Mouse (Mus musculus): Measurements from ENCODE around the gene Ces1e.
"Not testable (repeated sequence)": the region's sequence is repeated elsewhere in the genome, so short reads cannot be mapped to it uniquely, and the experiment has no call there.

The Ces1e gene

DNA sequence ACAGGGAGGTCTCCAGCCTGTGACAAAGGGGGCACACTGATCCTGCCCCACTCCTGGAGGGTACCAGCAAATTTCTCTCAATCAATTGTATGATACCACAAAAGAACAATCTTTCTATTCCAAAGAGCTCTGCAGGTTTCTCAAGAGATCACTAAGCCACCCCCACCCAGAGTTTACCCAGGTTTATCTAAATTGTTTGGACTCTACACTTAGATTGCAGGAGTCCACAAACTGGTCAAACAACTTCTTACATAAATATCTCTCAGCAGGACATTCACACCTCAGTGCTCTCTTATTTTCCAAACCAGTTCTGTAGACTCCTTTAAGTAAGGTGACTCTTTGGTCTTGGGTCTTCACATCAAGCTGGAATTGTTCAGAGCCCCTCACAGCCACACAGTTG lies at the start of gene Ces1e:
TSS of gene Ces1e (minus strand) at position 174 of the 400 bp plus-strand sequence.
- no peak for DNase-seq (ENCODE audit: low read depth, low spot score)

DNA sequence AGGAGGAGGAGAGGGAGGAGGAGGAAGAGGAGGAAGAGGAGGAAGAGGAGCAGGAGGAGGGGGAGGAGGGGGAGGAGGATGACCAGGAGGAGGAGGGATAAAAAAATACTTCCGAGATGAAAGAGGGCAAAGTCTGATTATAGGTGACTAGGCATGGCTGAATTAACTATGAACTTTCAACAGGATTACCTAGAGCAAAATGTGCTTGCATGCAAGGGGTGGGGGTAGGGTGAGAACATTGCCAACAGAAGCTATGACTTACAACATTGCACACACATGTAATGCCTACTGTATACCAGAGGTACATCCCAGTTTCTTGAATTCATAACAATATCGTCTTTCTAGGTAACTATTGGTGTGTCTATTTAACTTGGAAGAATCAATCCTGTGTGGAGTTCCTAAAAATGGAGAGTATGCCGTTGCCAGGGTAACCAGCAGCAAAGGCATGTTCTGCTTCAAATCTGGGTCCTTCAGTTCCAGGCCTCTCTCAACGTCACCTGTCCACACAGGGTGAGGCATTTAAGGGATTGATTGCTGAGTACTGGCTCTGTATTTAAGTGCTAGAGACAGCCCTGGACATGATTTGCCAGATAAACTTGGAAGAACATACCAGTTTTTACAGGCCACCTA lies 48.9 kb upstream of the Ces1e start:
- DNase-seq (ENCODE audit: low read depth, low spot score) = no peak

DNA sequence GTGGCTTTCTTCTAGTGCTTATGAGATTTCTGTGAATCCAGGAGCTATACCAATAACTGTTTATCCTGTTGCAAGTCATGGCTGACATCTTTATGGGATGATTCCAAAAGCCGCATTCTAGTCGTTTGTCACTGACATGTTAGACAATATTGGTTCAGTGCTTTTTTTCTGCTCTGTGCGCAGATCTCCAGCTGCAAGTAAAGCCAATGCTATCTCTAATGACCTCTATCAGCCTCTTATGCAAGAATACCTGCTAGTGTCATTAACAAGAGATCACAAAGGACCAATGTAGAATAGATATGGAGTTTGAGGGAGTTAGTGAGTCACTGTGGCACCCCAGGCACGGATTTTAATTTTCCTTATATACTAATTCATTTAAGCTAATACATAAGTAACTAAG lies 45.2 kb upstream of the Ces1e start:
- DNase-seq (ENCODE audit: low read depth, low spot score) = no peak

DNA sequence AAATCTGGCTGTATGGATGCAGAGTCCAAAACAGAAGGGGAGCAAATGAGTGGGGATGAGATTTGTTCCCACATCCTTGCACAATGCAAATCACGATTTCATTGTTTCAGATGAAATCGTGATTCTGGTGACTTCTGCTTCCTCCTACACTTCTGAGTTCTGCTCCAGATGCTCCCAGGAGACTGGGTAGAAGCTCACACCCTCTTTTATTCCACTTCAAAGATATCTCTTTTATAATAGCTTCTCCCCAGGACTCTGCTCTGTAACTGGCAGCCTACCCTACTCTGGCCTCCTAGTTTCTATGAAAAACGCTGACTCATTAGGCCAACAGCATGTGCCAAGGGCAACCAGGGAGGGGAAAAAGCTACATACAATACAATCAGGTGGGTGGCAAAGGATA lies 43.9 kb upstream of the Ces1e start:
- no peak for DNase-seq (ENCODE audit: low read depth, low spot score)

DNA sequence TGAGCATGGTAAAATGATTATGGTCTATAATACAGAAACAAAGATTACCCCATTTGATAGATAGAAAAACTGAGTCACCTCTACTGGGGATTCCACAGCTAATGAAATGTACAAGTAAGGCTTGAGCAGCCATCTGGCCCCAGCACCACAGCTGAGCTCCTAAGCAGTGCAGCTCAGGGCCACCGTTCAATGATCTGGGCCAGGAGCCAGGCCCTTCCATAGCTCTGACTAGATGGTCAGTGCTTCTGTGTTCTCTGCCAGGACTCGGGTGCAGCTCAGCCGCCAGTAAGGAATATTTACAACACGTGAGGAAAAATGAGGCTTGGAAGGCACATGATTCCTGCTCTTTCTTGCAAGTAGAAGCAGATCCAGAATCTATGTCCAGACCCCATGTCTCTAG lies 43.3 kb upstream of the Ces1e start:
- no peak for DNase-seq (ENCODE audit: low read depth, low spot score)

DNA sequence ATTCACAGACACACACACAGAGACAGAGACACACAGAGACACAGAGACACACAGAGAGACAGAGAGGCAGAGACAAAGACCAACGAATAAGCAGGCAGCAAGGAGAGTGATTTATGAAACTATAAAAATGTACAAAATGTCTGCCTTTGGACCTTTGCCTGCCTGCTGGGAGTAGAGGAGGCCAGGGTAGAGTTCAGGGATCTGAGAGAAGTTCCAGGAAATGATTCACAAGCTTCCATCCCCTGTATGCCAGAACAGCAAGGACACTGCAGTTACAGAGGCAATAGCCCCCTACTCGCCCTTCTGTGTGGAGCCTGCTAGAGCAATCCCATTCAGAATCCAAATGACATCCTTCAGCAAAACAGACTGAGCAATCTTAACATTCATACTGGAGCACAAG lies 32.0 kb upstream of the Ces1e start:
- DNase-seq (ENCODE audit: low read depth, low spot score) = no peak

DNA sequence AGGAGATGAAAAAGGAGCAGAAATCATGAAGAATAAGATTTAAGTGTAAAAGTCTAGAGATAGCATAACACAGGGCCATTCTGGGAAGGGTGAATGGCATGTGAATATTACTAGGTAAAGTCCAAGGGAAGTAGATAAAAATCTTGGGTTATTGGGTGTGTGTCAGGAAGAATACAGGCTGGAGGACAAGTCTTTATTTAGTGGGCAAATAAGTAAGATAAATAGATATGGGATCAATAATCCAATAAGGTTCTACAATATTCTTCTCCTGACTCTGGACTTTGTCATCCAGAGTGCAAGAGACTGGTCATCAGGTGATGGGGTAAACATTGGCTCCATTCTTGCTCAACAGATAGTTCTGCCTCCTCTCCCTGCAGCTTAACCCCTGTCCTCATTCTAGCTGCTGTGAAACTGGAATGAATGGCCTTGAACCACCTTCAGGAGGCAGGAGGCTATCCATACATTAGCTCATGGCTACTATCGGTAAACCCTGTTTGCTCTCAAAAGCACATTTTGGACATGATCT lies 23.0 kb upstream of the Ces1e start:
- DNase-seq (ENCODE audit: low read depth, low spot score) = no peak

DNA sequence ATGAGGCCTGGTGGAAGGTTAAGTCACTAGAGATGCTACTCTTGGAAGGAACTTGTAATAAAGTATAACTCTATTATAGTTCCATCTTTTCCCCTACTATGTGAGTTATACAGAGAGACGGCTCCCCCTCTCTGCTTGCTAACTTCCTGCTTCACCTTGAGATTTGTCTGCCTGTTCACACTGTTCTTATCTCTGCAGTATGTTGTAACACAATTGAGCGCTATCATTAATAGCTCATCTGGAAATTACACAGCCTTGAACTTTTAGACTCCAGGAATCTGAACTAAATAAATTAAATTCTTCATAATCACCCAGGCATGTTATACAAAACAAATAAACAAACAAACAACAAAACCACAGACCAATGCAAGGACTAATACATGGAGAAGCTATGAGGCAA lies 16.6 kb upstream of the Ces1e start:
- DNase-seq (ENCODE audit: low read depth, low spot score) = no peak

DNA sequence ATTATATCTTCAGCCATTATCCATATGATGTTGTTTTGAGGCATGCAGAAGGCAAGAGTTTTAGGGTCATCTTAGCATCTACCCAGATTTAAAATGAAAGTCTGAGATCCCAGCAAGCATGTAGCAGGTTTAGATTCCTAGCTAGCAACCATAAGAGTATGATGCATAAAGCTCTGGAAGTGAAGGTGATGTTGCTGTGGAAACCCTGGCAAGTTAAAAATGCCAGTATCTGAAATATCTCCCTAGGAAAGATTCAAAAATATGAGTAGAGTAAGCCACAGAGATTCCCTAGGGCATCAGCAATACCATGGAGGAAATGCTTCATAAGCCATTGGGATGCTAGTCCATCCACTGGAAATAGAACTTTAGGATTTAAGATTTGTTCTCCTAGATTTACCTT lies 10.5 kb upstream of the Ces1e start:
- DNase-seq (ENCODE audit: low read depth, low spot score) = no peak

DNA sequence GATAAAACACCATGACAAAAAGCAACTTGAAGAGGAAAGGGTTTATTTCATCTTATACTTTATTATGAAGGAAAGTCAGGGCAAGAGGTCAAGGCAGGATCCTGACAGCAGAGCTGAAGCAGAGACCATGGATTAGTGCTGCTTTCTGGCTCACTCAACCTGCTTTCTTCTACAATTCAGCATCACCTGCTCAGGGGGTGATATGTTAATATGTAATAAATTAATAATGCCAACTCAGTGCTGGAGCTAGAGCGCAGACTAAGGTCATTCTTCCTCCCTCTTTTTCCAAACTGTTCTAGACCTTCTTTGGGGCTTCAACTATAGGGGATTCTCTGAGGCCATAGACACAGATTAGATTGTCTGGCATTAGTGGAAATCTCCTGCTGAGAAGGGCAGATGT lies 6.3 kb upstream of the Ces1e start:
- no peak for DNase-seq (ENCODE audit: low read depth, low spot score)

DNA sequence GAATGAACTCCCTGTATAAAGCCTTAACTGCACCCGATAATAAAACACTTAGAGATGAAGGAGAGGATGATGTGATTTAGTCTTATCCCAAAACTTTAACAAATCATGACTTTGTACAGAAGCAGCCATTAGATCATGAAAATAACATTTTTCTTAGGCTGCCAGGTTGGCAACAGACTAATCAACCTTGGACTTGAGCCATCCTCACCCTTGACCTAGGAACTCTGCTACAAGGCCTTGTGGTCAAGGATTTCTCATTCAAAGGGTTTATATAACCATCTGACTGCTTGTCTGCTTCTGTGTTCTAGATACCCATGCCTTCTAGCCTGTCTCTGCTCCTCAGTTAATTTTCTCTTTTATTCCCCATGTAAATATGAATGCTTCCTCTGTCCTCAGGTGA lies 5.3 kb upstream of the Ces1e start:
- DNase-seq (ENCODE audit: low read depth, low spot score) = no peak

DNA sequence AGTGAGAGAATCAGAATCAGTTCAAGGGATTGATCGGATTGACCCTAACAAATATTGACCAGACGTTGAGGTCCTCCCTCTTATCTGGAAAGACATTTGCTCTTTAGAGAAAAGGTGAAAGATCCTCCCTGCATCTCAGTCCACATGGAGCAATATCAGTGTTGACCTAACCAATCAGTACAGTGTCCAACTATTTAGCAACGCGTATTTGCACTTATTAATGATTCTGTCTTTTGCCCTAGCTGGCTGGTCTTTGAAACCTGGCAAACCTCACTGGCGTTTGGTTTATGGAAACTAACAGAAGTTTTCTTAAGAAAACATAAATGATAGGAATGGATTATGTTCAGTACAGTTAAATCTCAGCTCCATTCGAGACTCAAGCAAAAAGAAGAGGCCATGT lies 4.6 kb upstream of the Ces1e start:
- DNase-seq (ENCODE audit: low read depth, low spot score) = no peak

DNA sequence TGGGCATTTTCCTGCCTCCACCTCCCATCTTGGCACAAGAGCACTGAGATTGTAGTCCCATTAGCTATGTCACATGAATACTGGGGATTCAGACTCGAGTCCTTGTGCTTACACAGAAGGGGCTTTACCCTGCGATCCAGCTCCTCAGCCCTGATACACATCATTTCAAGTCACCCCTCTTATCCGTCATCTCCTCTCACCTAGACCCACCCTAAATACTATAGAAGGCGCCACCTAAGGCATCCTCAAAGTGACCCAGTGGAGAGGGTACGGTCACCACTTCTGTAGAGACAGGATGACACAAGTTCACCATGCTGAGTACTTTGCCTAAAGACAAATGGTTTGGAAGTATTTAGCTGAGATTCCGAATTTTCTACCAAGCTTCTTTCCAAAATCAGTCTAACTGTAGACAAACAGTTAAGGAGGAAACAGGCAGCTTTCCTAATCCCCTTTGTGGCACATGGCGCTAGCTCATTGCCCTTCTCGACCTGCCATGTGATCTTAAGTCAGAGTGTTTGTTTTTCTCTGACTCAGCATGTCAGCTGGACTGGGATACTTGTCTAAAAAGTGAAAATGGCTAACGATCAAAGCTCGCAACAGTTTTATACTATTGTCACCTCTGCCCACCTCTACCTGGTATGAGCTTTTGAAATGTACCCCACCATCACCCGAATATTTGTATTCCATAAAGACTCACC lies 597 bp downstream of the Ces1e start:
- no peak for DNase-seq (ENCODE audit: low read depth, low spot score)

DNA sequence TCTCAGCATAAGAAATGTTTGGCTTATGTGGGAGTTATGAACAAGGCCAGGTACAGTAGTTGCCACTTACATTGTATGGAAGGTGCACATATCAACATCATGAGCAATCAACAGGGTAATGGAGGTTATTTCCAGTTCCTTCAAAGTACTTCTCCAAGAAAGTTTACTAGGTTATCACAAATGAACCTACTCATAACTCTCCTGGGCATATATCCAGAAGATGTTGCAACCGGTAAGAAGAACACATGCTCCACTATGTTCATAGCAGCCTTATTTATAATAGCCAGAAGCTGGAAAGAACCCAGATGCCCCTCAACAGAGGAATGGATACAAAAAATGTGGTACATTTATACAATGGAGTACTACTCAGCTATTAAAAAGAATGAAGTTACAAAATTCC lies 2.9 kb downstream of the Ces1e start:
- DNase-seq (ENCODE audit: low read depth, low spot score) = not testable (repeated sequence)

DNA sequence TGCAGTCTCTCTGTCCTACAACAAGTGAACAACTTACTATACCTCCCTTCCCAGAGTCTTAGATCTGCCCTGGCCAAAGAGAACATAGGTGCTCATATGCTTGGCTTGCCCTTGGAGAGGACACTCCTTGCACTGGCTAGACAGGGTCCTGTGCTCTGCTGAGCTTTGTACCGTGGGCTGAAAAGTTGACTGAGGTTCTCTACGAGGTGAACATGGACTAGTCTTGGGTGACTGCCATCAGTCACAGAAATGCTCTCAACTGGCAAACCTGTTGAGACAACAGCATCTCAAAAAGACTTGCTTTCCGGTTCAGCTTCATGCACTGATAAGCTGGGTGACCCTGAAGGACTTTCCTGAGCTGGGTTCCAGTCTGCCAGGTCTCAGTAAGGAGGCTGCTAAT lies 7.5 kb downstream of the Ces1e start:
- no peak for DNase-seq (ENCODE audit: low read depth, low spot score)

DNA sequence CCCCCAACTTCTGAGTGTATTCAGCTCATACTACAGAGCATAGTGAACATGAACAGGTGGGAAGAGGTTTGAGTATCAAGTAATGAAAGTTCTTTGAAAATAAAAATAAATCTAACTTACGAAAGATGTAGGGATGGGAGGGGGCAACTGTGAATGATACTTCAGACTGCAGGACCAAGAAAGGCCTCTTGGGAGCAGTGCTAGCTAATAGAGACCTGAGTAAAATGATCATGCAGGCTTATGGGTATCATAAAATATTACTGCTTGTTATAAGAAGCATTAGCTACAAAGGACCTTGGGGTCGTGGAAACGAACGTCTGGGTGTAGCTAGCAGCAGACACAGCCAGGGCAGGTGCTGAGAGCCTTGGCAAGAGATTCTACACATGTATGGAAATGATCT lies 11.6 kb downstream of the Ces1e start:
- DNase-seq (ENCODE audit: low read depth, low spot score) = no peak

DNA sequence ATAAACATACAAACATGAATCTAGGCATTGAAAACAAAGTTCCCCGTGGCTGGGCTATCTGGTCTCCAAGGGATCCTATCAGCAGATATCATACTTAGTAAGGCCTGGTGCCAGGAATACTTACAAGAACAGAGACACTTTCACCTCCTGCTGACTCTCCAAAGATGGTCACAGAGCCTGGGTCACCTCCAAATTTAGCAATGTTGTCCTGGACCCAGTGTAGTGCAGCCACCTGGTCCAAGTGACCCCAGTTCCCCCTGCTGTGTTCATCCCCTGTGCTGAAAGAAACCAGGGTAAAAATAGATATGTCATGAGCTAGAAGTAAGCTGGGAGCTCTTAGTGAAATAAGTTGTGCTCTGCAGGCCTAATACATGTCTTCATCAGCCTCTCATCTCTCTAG lies 12.0 kb downstream of the Ces1e start:
- DNase-seq (ENCODE audit: low read depth, low spot score) = no peak

DNA sequence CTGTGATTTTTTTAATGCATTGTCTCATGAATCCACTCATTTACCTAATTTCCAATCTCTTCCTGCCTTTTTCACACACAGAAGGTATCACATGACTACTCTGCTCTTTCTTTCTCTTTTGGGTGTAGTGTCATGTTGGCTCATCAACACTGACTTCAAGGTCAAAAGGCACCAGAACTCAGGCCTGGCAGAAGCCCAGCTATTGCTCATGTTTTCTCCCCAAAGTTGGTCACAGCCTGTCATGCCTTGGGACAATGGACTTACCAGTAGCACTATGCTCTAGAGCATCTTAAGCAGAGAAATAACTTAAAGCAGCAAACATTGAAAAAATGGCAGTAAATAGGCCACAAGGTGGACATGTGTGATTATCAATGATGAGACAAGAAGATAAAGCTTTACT lies 18.3 kb downstream of the Ces1e start:
- DNase-seq (ENCODE audit: low read depth, low spot score) = no peak

DNA sequence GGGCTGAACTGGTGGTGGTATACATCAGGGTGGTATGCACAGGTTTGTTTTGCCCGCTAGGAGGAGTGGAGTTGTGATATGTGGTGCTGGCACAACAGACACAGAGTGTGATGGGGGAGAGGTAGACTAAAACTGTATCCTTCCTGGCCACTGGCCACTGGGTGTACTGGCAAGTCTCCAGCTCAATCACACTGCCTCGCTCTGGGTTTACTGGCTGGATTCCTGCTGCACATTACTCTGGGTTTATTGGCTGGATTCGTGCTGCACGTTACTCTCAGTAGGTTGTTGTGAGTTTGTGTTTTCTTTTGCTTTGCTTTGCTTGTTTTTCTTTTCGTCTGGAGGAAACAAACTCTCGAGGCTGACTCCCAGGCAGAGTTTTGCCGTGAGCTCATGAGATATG lies 30.3 kb downstream of the Ces1e start:
- DNase-seq (ENCODE audit: low read depth, low spot score) = not testable (repeated sequence)

DNA sequence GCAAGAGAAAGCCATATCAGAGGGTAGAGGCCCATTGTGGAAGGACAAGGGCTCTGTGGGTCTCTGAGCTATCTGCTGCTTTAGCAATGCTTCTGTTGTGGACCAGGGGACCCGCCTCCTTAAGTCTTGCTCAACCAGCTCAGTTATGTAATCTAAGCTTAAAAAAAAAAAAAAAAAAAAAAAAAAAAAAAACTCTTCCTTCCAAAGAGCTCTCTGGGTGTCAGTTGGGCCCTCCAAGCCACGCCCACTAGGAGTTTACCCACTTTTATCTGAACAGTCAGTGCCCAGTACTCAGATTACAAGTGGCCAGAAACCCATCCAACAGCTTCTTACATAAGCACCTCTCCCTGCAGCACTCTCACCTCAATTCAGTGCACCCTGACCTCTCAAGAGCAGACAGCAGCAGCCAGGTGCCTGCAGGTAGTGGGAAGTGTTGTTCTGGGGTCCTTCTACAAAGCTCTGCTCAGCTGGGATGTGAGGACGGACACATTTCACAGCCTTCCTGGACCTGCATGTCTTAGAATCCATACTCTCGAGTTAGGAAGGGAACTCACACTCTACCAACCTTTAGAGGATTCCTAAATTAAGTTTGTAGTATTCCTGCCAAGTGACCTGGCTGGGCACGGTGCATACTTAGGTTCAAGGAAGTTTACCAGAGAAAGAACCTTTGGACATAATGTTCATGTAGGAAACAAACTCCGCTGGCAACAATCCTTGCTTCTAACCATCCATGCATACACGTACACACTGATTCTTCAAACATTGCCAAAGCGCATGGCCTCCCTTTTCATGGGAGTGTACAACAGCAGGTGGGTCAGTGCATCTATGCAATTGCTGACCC lies 31.5 kb downstream of the Ces1e start, which contains the start of gene Ces1d:
TSS of gene Ces1d (minus strand) at position 154 of the 841 bp plus-strand sequence.
- DNase-seq (ENCODE audit: low read depth, low spot score) = no peak

DNA sequence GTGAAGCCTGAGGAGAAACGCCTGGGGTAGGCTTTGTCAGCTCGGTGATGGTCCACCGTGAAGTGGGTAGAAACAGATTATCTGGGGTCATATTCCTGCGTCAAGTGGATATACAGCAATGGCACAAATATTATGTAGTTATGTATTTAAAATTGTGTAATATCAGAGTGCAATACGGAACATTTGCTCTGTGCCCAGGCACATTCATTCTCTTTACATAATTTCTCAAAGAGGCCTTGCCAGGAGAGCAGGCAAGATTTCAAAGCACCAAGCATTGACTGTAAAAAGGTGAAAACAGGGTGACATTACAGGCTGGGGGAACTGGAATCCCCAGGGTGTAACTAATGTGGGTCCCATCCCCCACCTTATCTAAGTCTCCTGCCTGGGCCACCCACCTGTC lies 33.0 kb downstream of the Ces1e start:
- DNase-seq (ENCODE audit: low read depth, low spot score) = no peak

DNA sequence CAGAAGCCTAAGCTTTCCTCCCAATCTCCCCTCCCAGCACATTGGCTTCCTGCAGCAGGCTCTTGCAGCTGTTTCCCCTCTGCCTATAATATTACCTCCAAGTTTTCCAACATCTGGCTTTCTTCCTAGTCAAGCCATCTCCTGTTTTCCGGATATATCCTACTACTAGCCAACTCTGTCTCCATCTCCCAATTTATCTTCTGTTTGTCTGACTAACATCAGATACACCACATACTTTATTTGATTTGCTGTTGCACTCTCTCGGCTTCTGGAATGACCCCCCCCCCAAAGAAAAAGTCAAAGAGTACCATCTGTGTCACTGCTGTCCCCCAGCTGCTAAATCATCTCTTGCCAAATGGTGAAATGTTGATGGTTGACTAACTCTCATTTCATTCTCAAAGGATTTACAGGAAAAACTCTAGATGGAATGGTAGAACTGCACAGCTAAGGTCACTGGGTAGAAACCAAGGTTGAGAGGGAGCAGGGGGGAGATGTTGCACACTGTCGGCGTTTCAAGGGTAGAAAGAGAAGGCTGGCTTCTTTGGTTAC lies 48.8 kb downstream of the Ces1e start:
- DNase-seq (ENCODE audit: low read depth, low spot score) = no peak

Measured in A20 (cell line).